Mouse (Mus musculus): ENCODE results near the gene Jmjd8. TPM values are rescaled to one million over a fixed set of nuclear protein-coding genes. Genes with fewer than 3 reads are reported as not detected.
A peak's percentile ranks its signal among the peaks of the same experiment; 100 is the strongest.

Jmjd8 gene
- polyA plus RNA-seq, 1 experiment from 2014 or later, result 69.5 TPM

- Histone ChIP-seq H3K9ac (peak overlapping the region; percentile 76), H3K27me3 (no peaks in the 10 kb centered on the region), H3K4me2 (peak overlapping the region; percentile 75), H3K9me3 (no peaks in the 10 kb centered on the region), H3K27ac (no peak overlapping the region), H3K4me3 (replicated peaks) (peak overlapping the region; percentile 74), H3K4me1 (peaks cover 24% of the 10 kb centered on the region), H3K36me3 (replicated peaks) (peaks cover 7% of the 10 kb centered on the region)
- 92% methylated on average over 6 of the region's 6 CpGs for WGBS
- ATAC-seq (ENCODE audit: low FRiP score), result no peak
Measured at GRCm38 (mm10) chr17:25860229-25860628, 31.6 kb downstream of the Jmjd8 start.

GRCm38 (mm10) chr17:25860832-25861703 is 32.4 kb downstream of the Jmjd8 start, which contains the start of gene Wdr90:
Wdr90 (minus strand) TSS chr17:25861501.
- ATAC-seq (ENCODE audit: low FRiP score), result peak; percentile 94
- no peaks in the 10 kb centered on the region for H3K27me3 ChIP-seq
- H3K36me3 ChIP-seq (replicated peaks), result no peaks in the 10 kb centered on the region
- H3K27ac ChIP-seq, result peak within 1 kb of the TSS; percentile 85
- WGBS, result 3% methylated on average over 65 of the region's 65 CpGs
- H3K4me3 ChIP-seq (replicated peaks), result peak within 1 kb of the TSS; percentile 74
- H3K4me2 ChIP-seq, result peak within 1 kb of the TSS; percentile 75
- no peaks in the 10 kb centered on the region for H3K9me3 ChIP-seq
- H3K9ac ChIP-seq, result peak within 1 kb of the TSS; percentile 76
- peaks cover 24% of the 10 kb centered on the region for H3K4me1 ChIP-seq

- no peaks in the 10 kb centered on the region for H3K36me3 ChIP-seq (replicated peaks)
- H3K27me3 ChIP-seq, result 0 out of 2 replicates have a peak, but pooled peaks cover 2% of the 10 kb centered on the region
- H3K4me3 ChIP-seq (replicated peaks), result peak overlapping the region; percentile 74
- H3K4me1 ChIP-seq, result peaks cover 24% of the 10 kb centered on the region
- peak overlapping the region; percentile 75 for H3K4me2 ChIP-seq
- 10% methylated on average over 6 of the region's 6 CpGs for WGBS
- no peaks in the 10 kb centered on the region for H3K9me3 ChIP-seq
- peak overlapping the region; percentile 76 for H3K9ac ChIP-seq
- peak overlapping the region; percentile 85 for H3K27ac ChIP-seq
- ATAC-seq (ENCODE audit: low FRiP score), result 0 out of 2 replicates have a peak, but pooled peaks have one; percentile 33
Measured at GRCm38 (mm10) chr17:25861704-25862612, 33.3 kb downstream of the Jmjd8 start.

- H3K4me1 ChIP-seq, result peaks cover 34% of the 10 kb centered on the region
- H3K27me3 ChIP-seq, result 0 out of 2 replicates have a peak, but pooled peaks cover 6% of the 10 kb centered on the region
- ATAC-seq (ENCODE audit: low FRiP score), result no peak
- no peak overlapping the region for H3K4me3 ChIP-seq (replicated peaks)
- no peak overlapping the region for H3K9ac ChIP-seq
- H3K27ac ChIP-seq, result no peak overlapping the region
- no peaks in the 10 kb centered on the region for H3K36me3 ChIP-seq (replicated peaks)
- no peaks in the 10 kb centered on the region for H3K9me3 ChIP-seq
- WGBS, result 88% methylated on average over 6 of the region's 6 CpGs
- no peak overlapping the region for H3K4me2 ChIP-seq
Measured at GRCm38 (mm10) chr17:25863681-25864080, 35.0 kb downstream of the Jmjd8 start.

- Histone ChIP-seq H3K27me3 (0 out of 2 replicates have a peak, but pooled peaks cover 6% of the 10 kb centered on the region), H3K9me3 (no peaks in the 10 kb centered on the region), H3K9ac (no peak overlapping the region), H3K36me3 (replicated peaks) (no peaks in the 10 kb centered on the region), H3K4me1 (peaks cover 40% of the 10 kb centered on the region), H3K27ac (no peak overlapping the region), H3K4me2 (no peak overlapping the region), H3K4me3 (replicated peaks) (no peak overlapping the region)
- 93% methylated on average over 14 of the region's 14 CpGs for WGBS
- no peak for ATAC-seq (ENCODE audit: low FRiP score)
Measured at GRCm38 (mm10) chr17:25864311-25864710, 35.6 kb downstream of the Jmjd8 start.

- WGBS, result 95% methylated on average over 11 of the region's 11 CpGs
Measured at GRCm38 (mm10) chr17:25865288-25865687, 36.6 kb downstream of the Jmjd8 start.

GRCm38 (mm10) chr17:25866172-25866571 is 37.5 kb downstream of the Jmjd8 start:
- Histone ChIP-seq H3K36me3 (replicated peaks) (no peaks in the 10 kb centered on the region), H3K4me2 (no peak overlapping the region), H3K9ac (no peak overlapping the region), H3K27me3 (0 out of 2 replicates have a peak, but pooled peaks cover 6% of the 10 kb centered on the region), H3K4me1 (peaks cover 23% of the 10 kb centered on the region), H3K4me3 (replicated peaks) (no peak overlapping the region), H3K9me3 (no peaks in the 10 kb centered on the region), H3K27ac (no peak overlapping the region)
- ATAC-seq (ENCODE audit: low FRiP score), result no peak
- 96% methylated on average over 3 of the region's 3 CpGs for WGBS

More at GRCm38 (mm10) chr17:25865288-25865687, 36.6 kb downstream of the Jmjd8 start:
- no peak for ATAC-seq (ENCODE audit: low FRiP score)
- Histone ChIP-seq H3K36me3 (replicated peaks) (no peaks in the 10 kb centered on the region), H3K4me1 (peaks cover 31% of the 10 kb centered on the region), H3K4me3 (replicated peaks) (no peak overlapping the region), H3K27ac (no peak overlapping the region), H3K9me3 (no peaks in the 10 kb centered on the region), H3K9ac (no peak overlapping the region), H3K4me2 (no peak overlapping the region), H3K27me3 (0 out of 2 replicates have a peak, but pooled peaks cover 6% of the 10 kb centered on the region)

GRCm38 (mm10) chr17:25867509-25867835 is 38.8 kb downstream of the Jmjd8 start:
- Histone ChIP-seq H3K9ac (peak overlapping the region; percentile 71; the same call in 1 of the 2 replicates), H3K27ac (no peak overlapping the region), H3K4me3 (replicated peaks) (peak overlapping the region; percentile 88), H3K36me3 (replicated peaks) (no peaks in the 10 kb centered on the region), H3K4me2 (peak overlapping the region; percentile 99), H3K9me3 (no peaks in the 10 kb centered on the region), H3K27me3 (0 out of 2 replicates have a peak, but pooled peaks cover 6% of the 10 kb centered on the region), H3K4me1 (peaks cover 15% of the 10 kb centered on the region)
- no peak for ATAC-seq (ENCODE audit: low FRiP score)
- 15% methylated on average over 7 of the region's 7 CpGs for WGBS

GRCm38 (mm10) chr17:25867836-25868600 is 39.4 kb downstream of the Jmjd8 start:
- Histone ChIP-seq H3K9ac (peak overlapping the region; percentile 71), H3K36me3 (replicated peaks) (no peaks in the 10 kb centered on the region), H3K27ac (peak overlapping the region; percentile 43; the same call in 1 of the 2 replicates), H3K27me3 (0 out of 2 replicates have a peak, but pooled peaks cover 6% of the 10 kb centered on the region), H3K4me3 (replicated peaks) (peak overlapping the region; percentile 88), H3K4me1 (peaks cover 15% of the 10 kb centered on the region), H3K4me2 (peak overlapping the region; percentile 99), H3K9me3 (no peaks in the 10 kb centered on the region)
- 1% methylated on average over 42 of the region's 42 CpGs for whole genome bisulfite sequencing
- ATAC-seq (ENCODE audit: low FRiP score), result peak; percentile 67

GRCm38 (mm10) chr17:25868601-25869191 is 40.0 kb downstream of the Jmjd8 start, which contains the start of gene Mcrip2:
Mcrip2 (minus strand) TSS chr17:25868764.
- H3K27me3 ChIP-seq, result 0 out of 2 replicates have a peak, but pooled peaks cover 6% of the 10 kb centered on the region
- H3K9me3 ChIP-seq, result no peaks in the 10 kb centered on the region
- no peaks in the 10 kb centered on the region for H3K36me3 ChIP-seq (replicated peaks)
- H3K4me1 ChIP-seq, result peaks cover 16% of the 10 kb centered on the region
- peak within 1 kb of the TSS; percentile 71 for H3K9ac ChIP-seq
- H3K4me3 ChIP-seq (replicated peaks), result peak within 1 kb of the TSS; percentile 88
- peak; percentile 88 for ATAC-seq (ENCODE audit: low FRiP score)
- peak within 1 kb of the TSS; percentile 99 for H3K4me2 ChIP-seq
- peak within 1 kb of the TSS; percentile 43 for H3K27ac ChIP-seq
- 0% methylated on average over 24 of the region's 24 CpGs for WGBS

- Histone ChIP-seq H3K27ac (no peak overlapping the region), H3K4me2 (no peak overlapping the region), H3K4me3 (replicated peaks) (no peak overlapping the region), H3K4me1 (peaks cover 24% of the 10 kb centered on the region), H3K27me3 (0 out of 2 replicates have a peak, but pooled peaks cover 6% of the 10 kb centered on the region), H3K9ac (no peak overlapping the region), H3K36me3 (replicated peaks) (no peaks in the 10 kb centered on the region), H3K9me3 (no peaks in the 10 kb centered on the region)
- 83% methylated on average over 8 of the region's 8 CpGs for WGBS
- no peak for ATAC-seq (ENCODE audit: low FRiP score)
Measured at GRCm38 (mm10) chr17:25869498-25869897, 40.8 kb downstream of the Jmjd8 start.

Data from forebrain, embryonic 12.5 days (tissue).